Mouse (Mus musculus): ENCODE measurements at regions not wholly inside any gene's neighbourhood (a gene's known extent, or its start where the extent isn't known, plus 50 kb on each side); places are given as distances from the start of the nearest gene placed in this dataset.

- no peak for TF ChIP-seq CTCF (IDR thresholded peaks at IDR 0.05; ENCODE audit: borderline replicate concordance, extremely low read depth, insufficient read depth, insufficient read length)
- no peak for TF ChIP-seq POLR2A (IDR thresholded peaks at IDR 0.05; ENCODE audit: borderline replicate concordance, extremely low read depth, insufficient read depth, insufficient read length, poor library complexity, severe bottlenecking)
These were observed 477.4 kb upstream of the Kif2a start for GRCm38 (mm10) chr13:107499296-107499695.

Measured in brain, embryonic 14.5 days (tissue).